Mouse (Mus musculus) MEL (cell line): ENCODE measurements around the gene 1700013G24Rik. TPM values are rescaled to one million over a fixed set of nuclear protein-coding genes. Genes with fewer than 3 reads are reported as not detected.

Experiments used
- DNase-seq: peaks from one replicate; pipeline ENCODE4 v3.0.0; 2011; ENCODE audit warnings: low read depth, low spot score
- H3K27ac ChIP-seq: 2 replicates; pipeline ENCODE4 v1.5.1; 2012; ENCODE audit warnings: low read depth, mild to moderate bottlenecking, control low read depth, low read length, moderate library complexity; ENCODE audit not compliant: control insufficient read depth
- H3K27me3 ChIP-seq, 2 experiments: fragments of 150-350 bp in 1 of 2; sonication (generic) in 1 of 2; 2 replicates each; pipeline ENCODE4 v1.6.1; 2012; ENCODE audit warnings: low read length in 2 of 2, mild to moderate bottlenecking in 2 of 2, improper control_type of control experiment in 1 of 2, moderate library complexity in 1 of 2; ENCODE audit not compliant: insufficient read depth in 2 of 2, control insufficient read depth in 1 of 2
- H3K36me3 ChIP-seq, 2 experiments: 2 replicates each; pipeline ENCODE4 v1.6.1; 2012 to 2014; ENCODE audit warnings: low read length in 2 of 2, improper control_type of control experiment in 1 of 2, inconsistent platforms in 1 of 2, mild to moderate bottlenecking in 1 of 2; ENCODE audit not compliant: insufficient read depth in 2 of 2, control insufficient read depth in 1 of 2
- H3K4me1 ChIP-seq, 2 experiments: fragments of 150-350 bp in 1 of 2; sonication (generic) in 1 of 2; 2 replicates each; pipeline ENCODE4 v1.6.1; 2012; ENCODE audit warnings: low read length in 2 of 2, improper control_type of control experiment in 1 of 2, mild to moderate bottlenecking in 1 of 2; ENCODE audit not compliant: insufficient read depth in 2 of 2, control insufficient read depth in 1 of 2
- H3K4me3 ChIP-seq, 2 experiments: fragments of 150-350 bp in 1 of 2; sonication (generic) in 1 of 2; 2 replicates each; pipeline ENCODE4 v1.5.1; 2012; ENCODE audit warnings: low read depth in 2 of 2, low read length in 2 of 2, mild to moderate bottlenecking in 2 of 2, moderate library complexity in 2 of 2, control low read depth in 1 of 2, improper control_type of control experiment in 1 of 2; ENCODE audit not compliant: control insufficient read depth in 1 of 2, insufficient read depth in 1 of 2
- H3K79me2 ChIP-seq: 2 replicates; pipeline ENCODE4 v1.6.1; 2012; ENCODE audit warnings: mild to moderate bottlenecking, low read length, moderate library complexity; ENCODE audit not compliant: control insufficient read depth, poor library complexity, insufficient read depth
- H3K9ac ChIP-seq: 2 replicates; pipeline ENCODE4 v1.6.1; 2012; ENCODE audit warnings: low read depth, mild to moderate bottlenecking, control low read depth, low read length, moderate library complexity; ENCODE audit not compliant: control insufficient read depth, poor library complexity, severe bottlenecking
- H3K9me3 ChIP-seq: fragments of 150-350 bp; sonication (generic); replicated peaks from 2 replicates; pipeline ENCODE4 v1.6.1; 2012; ENCODE audit warnings: mild to moderate bottlenecking, low read length, improper control_type of control experiment, moderate library complexity; ENCODE audit not compliant: insufficient read depth
- CHD2 ChIP-seq: IDR thresholded peaks from 2 replicates; pipeline ENCODE4 v1.6.1; 2011; ENCODE audit warnings: low read length, improper control_type of control experiment
- E2F4 ChIP-seq: IDR thresholded peaks from 2 replicates; pipeline ENCODE4 v1.6.1; 2011; ENCODE audit warnings: low read depth, low read length, improper control_type of control experiment, borderline replicate concordance
- ELF1 ChIP-seq: IDR thresholded peaks from 2 replicates; pipeline ENCODE4 v1.6.1; 2014; ENCODE audit warnings: low read depth, mild to moderate bottlenecking, inconsistent platforms, low read length, improper control_type of control experiment, moderate library complexity
- GABPA ChIP-seq: IDR thresholded peaks from 2 replicates; pipeline ENCODE4 v1.6.1; 2012; ENCODE audit warnings: low read depth, mild to moderate bottlenecking, inconsistent platforms, low read length, improper control_type of control experiment, moderate library complexity
- GATA1 ChIP-seq: IDR thresholded peaks from 2 replicates; pipeline ENCODE4 v1.6.1; 2011; ENCODE audit warnings: low read depth, low read length, improper control_type of control experiment
- NELFE ChIP-seq: IDR thresholded peaks from 2 replicates; pipeline ENCODE4 v1.6.1; 2011; ENCODE audit warnings: low read depth, low read length, improper control_type of control experiment
- POLR2AphosphoS5 ChIP-seq: IDR thresholded peaks from 2 replicates; pipeline ENCODE4 v1.6.1; 2012; ENCODE audit warnings: low read depth, borderline replicate concordance, mild to moderate bottlenecking, inconsistent platforms, low read length, moderate library complexity, mixed read lengths
- RAD21 ChIP-seq: IDR thresholded peaks from 2 replicates; pipeline ENCODE4 v1.6.1; 2011; ENCODE audit warnings: mild to moderate bottlenecking, low read depth, low read length, improper control_type of control experiment
- SMC3 ChIP-seq: IDR thresholded peaks from 2 replicates; pipeline ENCODE4 v1.6.1; 2011; ENCODE audit warnings: low read depth, low read length, improper control_type of control experiment
- TCF12 ChIP-seq: IDR thresholded peaks from 2 replicates; pipeline ENCODE4 v1.6.1; 2014; ENCODE audit warnings: low read depth, mild to moderate bottlenecking, inconsistent platforms, low read length, improper control_type of control experiment, moderate library complexity
- UBTF ChIP-seq: IDR thresholded peaks from 2 replicates; pipeline ENCODE4 v1.6.1; 2012; ENCODE audit warnings: low read depth, mild to moderate bottlenecking, inconsistent platforms, low read length, improper control_type of control experiment, moderate library complexity, borderline replicate concordance; ENCODE audit not compliant: insufficient read depth
- ZC3H11A ChIP-seq: IDR thresholded peaks from 2 replicates; pipeline ENCODE4 v1.6.1; 2012; ENCODE audit warnings: low read depth, mild to moderate bottlenecking, inconsistent platforms, low read length, improper control_type of control experiment
- ZKSCAN1 ChIP-seq: IDR thresholded peaks from 2 replicates; pipeline ENCODE4 v1.6.1; 2012; ENCODE audit warnings: low read depth, mild to moderate bottlenecking, inconsistent platforms, low read length, improper control_type of control experiment, moderate library complexity
- polyA plus RNA-seq, 2 experiments: library from polyadenylated mRNA; stranded (reverse) in 1 of 2; unstranded in 1 of 2; fragments of >175 nt in 1 of 2; fragments of >200 nt in 1 of 2; gene quantifications; 2 replicates each; pipeline versions ENCODE4 v1.2.1 to v1.2.4; 2012; ENCODE audit warnings: low replicate concordance in 2 of 2, low read depth in 1 of 2; ENCODE audit not compliant: insufficient read length in 2 of 2, insufficient read depth in 1 of 2, missing spikeins in 1 of 2
- total RNA-seq: library from RNA; depleted of rRNA; stranded (reverse); fragments of 300-350 nt; gene quantifications from 2 replicates; pipeline ENCODE4 v1.2.3, GENCODE M21; 2012; rRNA removed

The 1700013G24Rik gene
- total and polyA plus RNA-seq, 3 experiments: not detected

- no peak for DNase-seq
- Histone ChIP-seq H3K9ac (no peak overlapping the region), H3K27ac (no peak overlapping the region), H3K9me3 (no peaks in the 10 kb centered on the region), H3K79me2 (no peaks in the 10 kb centered on the region), H3K36me3 (no peaks in the 10 kb centered on the region), H3K4me3 (no peak overlapping the region), H3K4me1 (no peaks in the 10 kb centered on the region), H3K27me3 (no peaks in the 10 kb centered on the region)
- TF ChIP-seq E2F4 (no peak), POLR2AphosphoS5 (no peak)
These were observed 49.7 kb downstream of the 1700013G24Rik start for GRCm38 (mm10) chr4:137502801-137503200.

GRCm38 (mm10) chr4:137503509-137503971 lies 50.5 kb downstream of the 1700013G24Rik start:
- Histone ChIP-seq H3K4me1 (no peaks in the 10 kb centered on the region), H3K36me3 (no peaks in the 10 kb centered on the region)

More at GRCm38 (mm10) chr4:137503509-137503971, 50.5 kb downstream of the 1700013G24Rik start:
- Histone ChIP-seq H3K9ac (no peak overlapping the region), H3K27ac (no peak overlapping the region), H3K9me3 (no peaks in the 10 kb centered on the region), H3K27me3 (no peaks in the 10 kb centered on the region), H3K79me2 (no peaks in the 10 kb centered on the region), H3K4me3 (no peak overlapping the region)
- TF ChIP-seq ELF1 (no peak), ZC3H11A (no peak), CHD2 (no peak), GATA1 (no peak), GABPA (no peak), UBTF (no peak), RAD21 (no peak), ZKSCAN1 (no peak), TCF12 (no peak), POLR2AphosphoS5 (no peak), NELFE (no peak), SMC3 (no peak), E2F4 (no peak)
- DNase-seq: no peak

Other genes starting within 250 kb of the 1700013G24Rik start
- not detected in 2 replicates for gene Wnt4, start 175.8 kb upstream of the 1700013G24Rik start, total RNA-seq
- gene Wnt4, start 175.8 kb upstream of the 1700013G24Rik start, polyA plus RNA-seq: not detected
- gene Cdc42, start 95.6 kb upstream of the 1700013G24Rik start, total RNA-seq: 173 and 174 TPM in 2 replicates
- gene Cdc42, start 95.6 kb upstream of the 1700013G24Rik start, polyA plus RNA-seq: 100 to 1,000 TPM; 117 to 203 TPM
- gene Cela3a, start 43.5 kb upstream of the 1700013G24Rik start, total RNA-seq: not detected in 2 replicates
- not detected for gene Cela3a, start 43.5 kb upstream of the 1700013G24Rik start, polyA plus RNA-seq
- gene Cela3b, start 22.7 kb upstream of the 1700013G24Rik start, total RNA-seq: not detected in 2 replicates
- not detected for gene Cela3b, start 22.7 kb upstream of the 1700013G24Rik start, polyA plus RNA-seq
- 0.04 TPM in 1 of 2 replicates, not detected in the other for gene Hspg2, start 15.5 kb downstream of the 1700013G24Rik start, total RNA-seq
- under 1 TPM in 1 of 2 experiments, not detected in 1; 0.04 TPM for gene Hspg2, start 15.5 kb downstream of the 1700013G24Rik start, polyA plus RNA-seq
- gene Ldlrad2, start 121.3 kb downstream of the 1700013G24Rik start, total RNA-seq: not detected in 2 replicates
- not detected for gene Ldlrad2, start 121.3 kb downstream of the 1700013G24Rik start, polyA plus RNA-seq
- 25.4 and 27.1 TPM in 2 replicates for gene Usp48, start 140.5 kb downstream of the 1700013G24Rik start, total RNA-seq
- gene Usp48, start 140.5 kb downstream of the 1700013G24Rik start, polyA plus RNA-seq: 10 to 100 TPM in 1 of 2 experiments, not detected in 1; 99.6 TPM
- 7.6 and 7.7 TPM in 2 replicates for gene Rap1gap, start 211.4 kb downstream of the 1700013G24Rik start, total RNA-seq
- 10 to 100 TPM in 1 of 2 experiments, not detected in 1; 42.6 TPM for gene Rap1gap, start 211.4 kb downstream of the 1700013G24Rik start, polyA plus RNA-seq